Mouse (Mus musculus) neural tube, embryonic 15.5 days (tissue): Measurements from ENCODE around the gene Prkcz. TPM values are rescaled to one million over a fixed set of nuclear protein-coding genes. Genes with fewer than 3 reads are reported as not detected.

ENCODE experiments used
- ATAC-seq: fragments of 200-750 bp; cut with Nextera tagmentation; 2 replicates; pipeline ENCODE4 v1.8.0; 2017; ENCODE audit warnings: mild to moderate bottlenecking, moderate TSS enrichment, moderate library complexity; ENCODE audit not compliant: low FRiP score
- H3K27ac ChIP-seq: fragments of 300-500 bp; sonication (generic); replicated peaks from 2 replicates; pipeline ENCODE4 v1.5.1; 2015; ENCODE audit warnings: mild to moderate bottlenecking, inconsistent platforms
- H3K27me3 ChIP-seq: fragments of 300-500 bp; sonication (generic); replicated peaks from 2 replicates; pipeline ENCODE4 v1.6.1; 2015; ENCODE audit warnings: inconsistent platforms
- H3K36me3 ChIP-seq: fragments of 300-500 bp; sonication (generic); 2 replicates; pipeline ENCODE4 v1.6.1; 2015; ENCODE audit warnings: inconsistent platforms
- H3K4me1 ChIP-seq: fragments of 300-500 bp; sonication (generic); 2 replicates; pipeline ENCODE4 v1.6.1; 2015; ENCODE audit warnings: inconsistent platforms
- H3K4me2 ChIP-seq: fragments of 300-500 bp; sonication (generic); 2 replicates; pipeline ENCODE4 v1.6.1; 2015; ENCODE audit warnings: inconsistent platforms, mild to moderate bottlenecking, moderate library complexity
- H3K4me3 ChIP-seq: fragments of 300-500 bp; sonication (generic); replicated peaks from 2 replicates; pipeline ENCODE4 v1.5.1; 2015; ENCODE audit warnings: mild to moderate bottlenecking, inconsistent platforms
- H3K9ac ChIP-seq: fragments of 300-500 bp; sonication (generic); replicated peaks from 2 replicates; pipeline ENCODE4 v1.6.1; 2015; ENCODE audit warnings: mild to moderate bottlenecking, inconsistent platforms
- H3K9me3 ChIP-seq: fragments of 300-500 bp; sonication (generic); replicated peaks from 2 replicates; pipeline ENCODE4 v1.6.1; 2016; ENCODE audit warnings: inconsistent platforms
- WGBS: fragments of 180-500 bp; shearing (Covaris S2); methylation state at CpG from one replicate; pipeline ENCODE4 v1.1.7; 2015; ENCODE audit warnings: mixed read lengths; 5-methylcytosine and 5-hydroxymethylcytosine counted together
- polyA plus RNA-seq: library from polyadenylated mRNA; unstranded; fragments of >200 nt; fragmentation: Nextera tagmentation; extraction: Ambion mirVana; gene quantifications from 2 replicates; pipeline ENCODE4 v1.2.1, GENCODE M21; 2015

The Prkcz gene
- polyA plus RNA-seq, 1 experiment from 2014 or later, result 87.4 TPM

- Histone ChIP-seq H3K9ac (no peak overlapping the region), H3K4me1 (peaks cover 15% of the 10 kb centered on the region), H3K36me3 (no peaks in the 10 kb centered on the region), H3K9me3 (no peaks in the 10 kb centered on the region), H3K4me2 (no peak overlapping the region), H3K27ac (no peak overlapping the region), H3K27me3 (peaks cover 50% of the 10 kb centered on the region), H3K4me3 (no peak overlapping the region)
- no peak for ATAC-seq
- WGBS, result 57% methylated on average over 2 of the region's 2 CpGs
Observed at GRCm38 (mm10) chr4:155357601-155358000, 3.6 kb downstream of the Prkcz start.

- Histone ChIP-seq H3K9ac (no peak overlapping the region), H3K9me3 (no peaks in the 10 kb centered on the region), H3K36me3 (no peaks in the 10 kb centered on the region), H3K27me3 (peaks cover 38% of the 10 kb centered on the region), H3K4me3 (no peak overlapping the region), H3K4me2 (no peak overlapping the region), H3K27ac (no peak overlapping the region), H3K4me1 (peaks cover 6% of the 10 kb centered on the region)
- no peak for ATAC-seq
- WGBS, result 92% methylated on average over 10 of the region's 10 CpGs
Observed at GRCm38 (mm10) chr4:155356354-155356753, 4.8 kb downstream of the Prkcz start.

GRCm38 (mm10) chr4:155354546-155354945 is 6.6 kb downstream of the Prkcz start:
- H3K4me1 ChIP-seq, result no peaks in the 10 kb centered on the region
- no peaks in the 10 kb centered on the region for H3K36me3 ChIP-seq
- peaks cover 20% of the 10 kb centered on the region for H3K27me3 ChIP-seq
- no peak overlapping the region for H3K4me3 ChIP-seq
- H3K4me2 ChIP-seq, result no peak overlapping the region
- 84% methylated on average over 7 of the region's 7 CpGs for WGBS
- no peaks in the 10 kb centered on the region for H3K9me3 ChIP-seq
- ATAC-seq, result no peak
- no peak overlapping the region for H3K27ac ChIP-seq
- no peak overlapping the region for H3K9ac ChIP-seq

- Histone ChIP-seq H3K27me3 (peaks cover 15% of the 10 kb centered on the region), H3K4me2 (no peak overlapping the region), H3K4me1 (no peaks in the 10 kb centered on the region), H3K4me3 (no peak overlapping the region), H3K9ac (no peak overlapping the region), H3K9me3 (no peaks in the 10 kb centered on the region), H3K27ac (no peak overlapping the region), H3K36me3 (no peaks in the 10 kb centered on the region)
- WGBS, result 90% methylated on average over 6 of the region's 6 CpGs
- no peak for ATAC-seq
Observed at GRCm38 (mm10) chr4:155354035-155354434, 7.1 kb downstream of the Prkcz start.

GRCm38 (mm10) chr4:155352581-155352980 is 8.6 kb downstream of the Prkcz start:
- H3K9me3 ChIP-seq, result no peaks in the 10 kb centered on the region
- no peak overlapping the region for H3K4me2 ChIP-seq
- no peak for ATAC-seq
- WGBS, result 97% methylated on average over 3 of the region's 3 CpGs
- H3K27ac ChIP-seq, result no peak overlapping the region
- H3K36me3 ChIP-seq, result no peaks in the 10 kb centered on the region
- H3K4me1 ChIP-seq, result no peaks in the 10 kb centered on the region
- 0 out of 2 replicates have a peak, but pooled peaks cover under 1% of the 10 kb centered on the region for H3K27me3 ChIP-seq
- no peak overlapping the region for H3K9ac ChIP-seq
- H3K4me3 ChIP-seq, result no peak overlapping the region

GRCm38 (mm10) chr4:155346350-155346749 is 14.8 kb downstream of the Prkcz start:
- H3K9ac ChIP-seq, result peak overlapping the region; percentile 84
- H3K4me2 ChIP-seq, result peak overlapping the region; percentile 81
- H3K4me3 ChIP-seq, result peak overlapping the region; percentile 69; the same call in 1 of the 2 replicates

GRCm38 (mm10) chr4:155345608-155345953 is 15.6 kb downstream of the Prkcz start:
- Histone ChIP-seq H3K9ac (peak overlapping the region; percentile 84), H3K36me3 (no peaks in the 10 kb centered on the region), H3K27ac (peak overlapping the region; percentile 93), H3K27me3 (no peaks in the 10 kb centered on the region), H3K9me3 (no peaks in the 10 kb centered on the region), H3K4me2 (peak overlapping the region; percentile 81), H3K4me3 (peak overlapping the region; percentile 69), H3K4me1 (peaks cover 35% of the 10 kb centered on the region)
- 1% methylated on average over 16 of the region's 16 CpGs for WGBS
- peak; percentile 88 for ATAC-seq

More at GRCm38 (mm10) chr4:155346350-155346749, 14.8 kb downstream of the Prkcz start:
- Histone ChIP-seq H3K4me1 (peaks cover 35% of the 10 kb centered on the region), H3K27me3 (no peaks in the 10 kb centered on the region), H3K36me3 (no peaks in the 10 kb centered on the region), H3K9me3 (no peaks in the 10 kb centered on the region), H3K27ac (peak overlapping the region; percentile 93)
- WGBS, result 93% methylated on average over 12 of the region's 12 CpGs
- ATAC-seq, result no peak

GRCm38 (mm10) chr4:155344716-155345607 is 16.2 kb downstream of the Prkcz start:
- peak; percentile 76 for ATAC-seq
- Histone ChIP-seq H3K9me3 (no peaks in the 10 kb centered on the region), H3K27ac (peak overlapping the region; percentile 93), H3K36me3 (no peaks in the 10 kb centered on the region), H3K4me3 (peak overlapping the region; percentile 69), H3K9ac (peak overlapping the region; percentile 84), H3K4me2 (peak overlapping the region; percentile 81), H3K4me1 (peaks cover 35% of the 10 kb centered on the region), H3K27me3 (no peaks in the 10 kb centered on the region)
- WGBS, result 5% methylated on average over 47 of the region's 47 CpGs

GRCm38 (mm10) chr4:155344299-155344600 is 16.9 kb downstream of the Prkcz start:
- H3K9ac ChIP-seq, result peak overlapping the region; percentile 84
- H3K27ac ChIP-seq, result peak overlapping the region; percentile 93
- WGBS, result 34% methylated on average over 3 of the region's 3 CpGs
- H3K4me3 ChIP-seq, result peak overlapping the region; percentile 69
- no peaks in the 10 kb centered on the region for H3K9me3 ChIP-seq
- no peak for ATAC-seq
- H3K4me1 ChIP-seq, result peaks cover 35% of the 10 kb centered on the region
- H3K36me3 ChIP-seq, result no peaks in the 10 kb centered on the region
- H3K27me3 ChIP-seq, result no peaks in the 10 kb centered on the region
- peak overlapping the region; percentile 81 for H3K4me2 ChIP-seq

GRCm38 (mm10) chr4:155343415-155344298 is 17.5 kb downstream of the Prkcz start:
- Histone ChIP-seq H3K9me3 (no peaks in the 10 kb centered on the region), H3K4me2 (peak overlapping the region; percentile 81), H3K27me3 (no peaks in the 10 kb centered on the region), H3K36me3 (no peaks in the 10 kb centered on the region), H3K4me1 (peaks cover 35% of the 10 kb centered on the region), H3K9ac (peak overlapping the region; percentile 84), H3K27ac (peak overlapping the region; percentile 93), H3K4me3 (peak overlapping the region; percentile 69)
- no peak for ATAC-seq
- WGBS, result 66% methylated on average over 14 of the region's 14 CpGs

GRCm38 (mm10) chr4:155336284-155337050 is 24.7 kb downstream of the Prkcz start:
- no peak for ATAC-seq
- Histone ChIP-seq H3K9me3 (no peaks in the 10 kb centered on the region), H3K4me1 (no peaks in the 10 kb centered on the region), H3K27ac (no peak overlapping the region), H3K4me2 (no peak overlapping the region), H3K27me3 (no peaks in the 10 kb centered on the region), H3K4me3 (no peak overlapping the region), H3K9ac (no peak overlapping the region), H3K36me3 (no peaks in the 10 kb centered on the region)
- WGBS, result 89% methylated on average over 12 of the region's 12 CpGs
